Mouse (Mus musculus) liver, postnatal 0 days (tissue): Measurements from ENCODE around the gene Degs2. TPM values are rescaled to one million over a fixed set of nuclear protein-coding genes. Genes with fewer than 3 reads are reported as not detected.

ENCODE experiments used
- ATAC-seq: fragments of 200-750 bp; cut with Nextera tagmentation; 2 replicates; pipeline ENCODE4 v1.8.0; 2017; ENCODE audit warnings: mild to moderate bottlenecking, moderate library complexity
- DNase-seq: peaks from one replicate; pipeline ENCODE4 v3.0.0-alpha.2; 2016
- H3K27ac ChIP-seq: fragments of 300-500 bp; sonication (generic); 2 replicates; pipeline ENCODE4 v1.5.1; 2014; ENCODE audit warnings: antibody characterized with exemption, moderate library complexity, mild to moderate bottlenecking, low read depth
- H3K27me3 ChIP-seq: fragments of 300-500 bp; sonication (generic); 2 replicates; pipeline ENCODE4 v1.6.1; 2014; ENCODE audit warnings: low read length, control low read depth, mixed read lengths; ENCODE audit not compliant: insufficient read depth
- H3K36me3 ChIP-seq: fragments of 300-500 bp; sonication (generic); replicated peaks from 2 replicates; pipeline ENCODE4 v1.6.1; 2014; ENCODE audit warnings: mild to moderate bottlenecking, control low read depth, low read length, moderate library complexity, mixed read lengths; ENCODE audit not compliant: insufficient read depth
- H3K4me1 ChIP-seq: fragments of 300-500 bp; sonication (generic); 2 replicates; pipeline ENCODE4 v1.6.1; 2014; ENCODE audit warnings: antibody characterized with exemption, mild to moderate bottlenecking, control low read depth; ENCODE audit not compliant: insufficient read depth
- H3K4me2 ChIP-seq: fragments of 300-500 bp; sonication (generic); 2 replicates; pipeline ENCODE4 v1.6.1; 2014; ENCODE audit warnings: low read depth, mild to moderate bottlenecking, low read length, moderate library complexity, mixed read lengths
- H3K4me3 ChIP-seq: fragments of 300-500 bp; sonication (generic); 2 replicates; pipeline ENCODE4 v1.5.1; 2014; ENCODE audit warnings: low read depth, low read length
- H3K9ac ChIP-seq: fragments of 300-500 bp; sonication (generic); replicated peaks from 2 replicates; pipeline ENCODE4 v1.6.1; 2014; ENCODE audit warnings: mild to moderate bottlenecking, moderate library complexity
- H3K9me3 ChIP-seq: fragments of 300-500 bp; sonication (generic); 2 replicates; pipeline ENCODE4 v1.6.1; 2016; ENCODE audit warnings: mild to moderate bottlenecking, control low read depth, low read length, mixed read lengths
- CTCF ChIP-seq: sonication (generic); IDR thresholded peaks from 2 replicates; pipeline ENCODE4 v1.5.1; 2016; ENCODE audit warnings: antibody characterized with exemption, low read depth
- EP300 ChIP-seq: IDR thresholded peaks from 2 replicates; pipeline ENCODE4 v1.6.1; 2016; ENCODE audit warnings: antibody characterized with exemption, low read depth, mild to moderate bottlenecking
- WGBS: fragments of 180-500 bp; shearing (Covaris S2); extraction: QIAGEN DNeasy Blood & Tissue Kit; methylation state at CpG from one replicate; pipeline ENCODE4 v1.1.7; 2014; ENCODE audit not compliant: insufficient replicate concordance; 5-methylcytosine and 5-hydroxymethylcytosine counted together
- polyA plus RNA-seq: library from polyadenylated mRNA; unstranded; fragments of >200 nt; fragmentation: Nextera tagmentation; extraction: Ambion mirVana; gene quantifications from 2 replicates; pipeline ENCODE4 v1.2.1, GENCODE M21; 2015

Gene Degs2
- polyA plus RNA-seq, 1 experiment from 2014 or later: 0.13 TPM

DNA sequence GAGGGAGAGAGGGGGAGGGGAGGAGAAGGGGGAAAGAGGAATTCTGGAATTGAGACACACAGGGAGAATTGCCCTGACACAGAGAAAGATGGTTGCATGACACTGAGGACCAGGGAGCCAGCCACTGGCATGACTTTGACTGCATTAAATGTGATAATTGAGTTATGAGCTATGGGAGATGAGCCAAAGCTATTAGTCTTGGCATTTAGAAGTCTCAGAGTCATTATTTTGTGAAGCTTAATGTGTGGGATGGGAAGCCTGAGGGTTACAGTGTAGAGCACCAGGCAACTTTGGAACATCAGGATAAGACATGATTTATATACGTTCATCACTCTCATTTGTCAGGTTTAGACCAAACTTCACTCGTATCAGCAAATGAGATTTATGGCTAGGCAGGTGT is 39.4 kb upstream of the Degs2 start:
- no peak overlapping the region for H3K4me2 ChIP-seq
- WGBS: 78% methylated on average over 2 of the region's 2 CpGs
- no peaks in the 10 kb centered on the region for H3K4me1 ChIP-seq
- no peaks in the 10 kb centered on the region for H3K27me3 ChIP-seq
- no peak overlapping the region for H3K9ac ChIP-seq
- ATAC-seq: no peak
- H3K27ac ChIP-seq: no peak overlapping the region
- H3K36me3 ChIP-seq: no peaks in the 10 kb centered on the region
- H3K9me3 ChIP-seq: no peaks in the 10 kb centered on the region
- TF ChIP-seq CTCF (no peak), EP300 (no peak)
- DNase-seq: no peak
- no peak overlapping the region for H3K4me3 ChIP-seq

- Histone ChIP-seq H3K36me3 (no peaks in the 10 kb centered on the region), H3K4me2 (no peak overlapping the region), H3K4me3 (no peak overlapping the region), H3K9me3 (no peaks in the 10 kb centered on the region), H3K27me3 (no peaks in the 10 kb centered on the region), H3K27ac (no peak overlapping the region), H3K4me1 (no peaks in the 10 kb centered on the region), H3K9ac (no peak overlapping the region)
- TF ChIP-seq EP300 (no peak), CTCF (no peak)
- WGBS: 89% methylated on average over 12 of the region's 12 CpGs
- ATAC-seq (no peak), DNase-seq (no peak)
Observed at GRCm38 (mm10) chr12:108738745-108739144, 36.6 kb upstream of the Degs2 start.

DNA sequence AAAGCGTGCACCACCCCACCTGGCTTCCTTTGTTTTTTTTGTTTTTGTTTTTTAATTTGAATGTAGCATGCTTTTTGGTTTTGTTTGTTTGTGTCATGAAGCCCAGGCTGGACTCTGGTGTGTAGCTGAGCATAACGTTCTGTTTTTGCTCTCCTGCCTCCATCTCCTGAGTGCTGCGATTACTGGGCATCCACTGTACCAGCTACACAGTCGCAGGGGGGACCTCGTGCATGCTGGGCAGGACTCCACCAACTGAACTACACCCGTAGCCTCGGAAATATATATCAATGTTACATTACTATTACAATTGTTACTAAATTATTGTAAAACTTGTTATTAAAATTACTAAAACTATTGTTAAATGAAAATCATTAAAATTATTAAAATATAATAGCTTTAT is 35.7 kb upstream of the Degs2 start:
- Histone ChIP-seq H3K4me1 (no peaks in the 10 kb centered on the region), H3K4me3 (no peak overlapping the region), H3K36me3 (no peaks in the 10 kb centered on the region), H3K9me3 (no peaks in the 10 kb centered on the region), H3K4me2 (no peak overlapping the region), H3K27me3 (no peaks in the 10 kb centered on the region), H3K9ac (no peak overlapping the region), H3K27ac (no peak overlapping the region)
- no peak for ATAC-seq
- WGBS: 82% methylated on average over 7 of the region's 7 CpGs
- TF ChIP-seq EP300: no peak
- no peak for DNase-seq

GRCm38 (mm10) chr12:108734386-108734785 is 32.3 kb upstream of the Degs2 start:
- H3K4me3 ChIP-seq: no peak overlapping the region
- no peak for ATAC-seq
- H3K4me1 ChIP-seq: no peaks in the 10 kb centered on the region
- no peak overlapping the region for H3K27ac ChIP-seq
- TF ChIP-seq CTCF (no peak), EP300 (no peak)
- H3K4me2 ChIP-seq: no peak overlapping the region
- WGBS: 93% methylated on average over 2 of the region's 2 CpGs
- H3K27me3 ChIP-seq: no peaks in the 10 kb centered on the region
- no peaks in the 10 kb centered on the region for H3K9me3 ChIP-seq
- H3K9ac ChIP-seq: no peak overlapping the region
- DNase-seq: no peak
- no peaks in the 10 kb centered on the region for H3K36me3 ChIP-seq

DNA sequence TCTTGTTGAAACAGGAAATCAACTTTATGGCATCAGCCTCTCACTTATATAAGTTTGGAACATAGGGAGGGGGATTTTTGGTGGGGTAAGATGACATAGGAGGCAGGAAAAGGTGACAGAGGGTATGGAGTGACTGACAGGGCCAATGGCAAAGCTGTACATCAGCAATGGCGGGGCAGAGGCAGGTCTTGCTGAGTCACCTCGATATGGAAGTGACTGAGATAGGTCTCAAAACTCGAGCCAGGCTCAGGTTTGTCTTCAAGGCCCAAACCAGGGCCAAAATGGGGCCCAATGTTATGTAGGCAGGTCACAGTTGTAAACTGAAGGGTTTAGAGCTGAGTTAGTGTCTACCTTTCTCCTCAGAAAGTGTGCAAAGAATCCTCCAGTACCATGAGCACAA is 21.7 kb upstream of the Degs2 start:
- H3K27ac ChIP-seq: no peak overlapping the region
- DNase-seq (no peak), ATAC-seq (no peak)
- WGBS: 59% methylated on average over 3 of the region's 3 CpGs
- TF ChIP-seq EP300: no peak
- TF ChIP-seq CTCF: no peak
- H3K36me3 ChIP-seq: no peaks in the 10 kb centered on the region
- no peak overlapping the region for H3K4me2 ChIP-seq
- no peak overlapping the region for H3K9ac ChIP-seq
- H3K9me3 ChIP-seq: no peaks in the 10 kb centered on the region
- H3K4me3 ChIP-seq: no peak overlapping the region
- no peaks in the 10 kb centered on the region for H3K27me3 ChIP-seq
- H3K4me1 ChIP-seq: no peaks in the 10 kb centered on the region

GRCm38 (mm10) chr12:108722464-108722863 is 20.3 kb upstream of the Degs2 start:
- no peak overlapping the region for H3K27ac ChIP-seq
- H3K9ac ChIP-seq: no peak overlapping the region
- H3K4me1 ChIP-seq: no peaks in the 10 kb centered on the region
- H3K27me3 ChIP-seq: no peaks in the 10 kb centered on the region
- no peaks in the 10 kb centered on the region for H3K9me3 ChIP-seq
- 87% methylated on average over 4 of the region's 4 CpGs for WGBS
- no peak overlapping the region for H3K4me2 ChIP-seq
- DNase-seq (no peak), ATAC-seq (no peak)
- no peak overlapping the region for H3K4me3 ChIP-seq
- no peaks in the 10 kb centered on the region for H3K36me3 ChIP-seq
- TF ChIP-seq EP300 (no peak), CTCF (no peak)

DNA sequence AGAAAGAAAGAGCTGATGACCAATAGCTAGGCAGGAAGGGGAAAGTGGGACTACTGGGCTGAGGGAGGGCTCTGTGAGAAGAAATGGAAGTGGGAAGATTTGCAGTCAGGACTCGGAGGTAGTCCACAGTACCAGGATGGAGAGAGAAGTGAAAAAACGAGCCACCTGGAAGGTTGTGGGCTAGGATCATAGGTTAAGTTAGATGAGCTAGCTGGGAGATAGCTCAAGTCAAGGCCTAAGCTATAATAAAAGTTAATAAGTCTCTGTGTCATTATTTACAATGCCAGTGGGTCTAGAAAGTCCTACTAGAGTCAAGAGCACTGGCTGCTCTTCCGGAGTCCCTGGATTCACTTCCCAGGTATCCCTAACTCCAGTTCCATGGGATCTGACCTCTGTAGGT is 16.4 kb upstream of the Degs2 start:
- no peak overlapping the region for H3K4me2 ChIP-seq
- DNase-seq: no peak
- no peaks in the 10 kb centered on the region for H3K4me1 ChIP-seq
- no peaks in the 10 kb centered on the region for H3K36me3 ChIP-seq
- TF ChIP-seq EP300 (no peak), CTCF (no peak)
- WGBS: 69% methylated on average over 3 of the region's 3 CpGs
- no peak overlapping the region for H3K9ac ChIP-seq
- no peak overlapping the region for H3K4me3 ChIP-seq
- no peaks in the 10 kb centered on the region for H3K27me3 ChIP-seq
- H3K9me3 ChIP-seq: no peaks in the 10 kb centered on the region
- no peak overlapping the region for H3K27ac ChIP-seq
- no peak for ATAC-seq
